Mouse (Mus musculus) activated CD4-positive, CD25-positive, alpha-beta regulatory T cell, adult 4 months (primary cell): ENCODE measurements around the gene Rala. TPM values are rescaled to one million over a fixed set of nuclear protein-coding genes. Genes with fewer than 3 reads are reported as not detected.
"Not testable (repeated sequence)": the region's sequence is repeated elsewhere in the genome, so short reads cannot be mapped to it uniquely, and the experiment has no call there.

Experiments used
- ATAC-seq: one replicate; pipeline ENCODE4 v1.8.0; 2017
- polyA plus RNA-seq, 2 experiments: library from polyadenylated mRNA; unstranded; fragments of 100-300 nt; shearing (Covaris generic); gene quantifications; one replicate each; pipeline ENCODE4 v1.2.1; 2017

Gene Rala
- polyA plus RNA-seq = 1 to 10 TPM; 3.7 to 5.1 TPM

DNA sequence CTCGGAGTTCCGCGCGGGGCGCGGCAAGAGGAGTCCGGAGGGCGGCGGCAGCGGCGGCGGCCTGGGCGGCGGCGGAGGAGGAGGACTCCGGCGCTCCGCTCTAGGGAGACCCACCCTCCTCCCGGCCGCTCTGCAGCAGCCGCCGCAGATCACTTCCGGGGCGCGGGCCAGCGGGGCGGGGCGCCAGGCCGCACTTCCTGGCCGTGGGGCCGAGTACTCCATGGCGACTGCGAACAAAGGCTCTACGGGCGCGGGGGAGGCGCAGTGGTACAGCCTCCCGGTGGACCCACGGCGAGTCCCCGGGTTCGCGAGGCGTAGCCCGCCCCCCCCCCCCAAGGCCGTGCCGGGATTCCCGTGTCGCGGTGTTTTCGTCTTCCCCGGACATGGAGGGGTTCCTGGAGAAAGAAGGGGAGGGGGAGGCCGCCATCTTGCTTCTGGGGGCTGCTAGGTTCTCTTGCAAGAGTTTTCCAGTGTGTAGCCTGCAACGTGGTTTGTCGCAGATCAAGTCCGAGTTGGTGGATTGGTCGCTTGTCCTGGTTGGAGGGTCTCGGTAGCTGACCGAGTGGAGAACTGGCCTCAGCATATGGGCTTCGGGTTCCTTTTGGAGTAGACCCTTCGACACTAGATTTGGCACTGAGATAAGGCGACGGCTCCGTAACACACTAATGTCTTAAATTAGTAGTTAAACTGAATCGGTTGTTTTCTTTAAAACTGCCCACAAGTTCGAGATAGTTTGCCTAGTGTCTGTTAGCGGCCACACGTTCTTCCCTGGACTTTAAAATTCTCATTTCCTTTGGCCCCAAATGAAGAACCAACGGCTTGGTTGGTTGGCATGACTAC lies at the start of gene Rala:
TSS of gene Rala (minus strand) at position 162 of the 840 bp plus-strand sequence.
- ATAC-seq = peak; percentile 98

- no peak for ATAC-seq
Measured at GRCm38 (mm10) chr13:17993515-17993847, 49.4 kb upstream of the Rala start.

DNA sequence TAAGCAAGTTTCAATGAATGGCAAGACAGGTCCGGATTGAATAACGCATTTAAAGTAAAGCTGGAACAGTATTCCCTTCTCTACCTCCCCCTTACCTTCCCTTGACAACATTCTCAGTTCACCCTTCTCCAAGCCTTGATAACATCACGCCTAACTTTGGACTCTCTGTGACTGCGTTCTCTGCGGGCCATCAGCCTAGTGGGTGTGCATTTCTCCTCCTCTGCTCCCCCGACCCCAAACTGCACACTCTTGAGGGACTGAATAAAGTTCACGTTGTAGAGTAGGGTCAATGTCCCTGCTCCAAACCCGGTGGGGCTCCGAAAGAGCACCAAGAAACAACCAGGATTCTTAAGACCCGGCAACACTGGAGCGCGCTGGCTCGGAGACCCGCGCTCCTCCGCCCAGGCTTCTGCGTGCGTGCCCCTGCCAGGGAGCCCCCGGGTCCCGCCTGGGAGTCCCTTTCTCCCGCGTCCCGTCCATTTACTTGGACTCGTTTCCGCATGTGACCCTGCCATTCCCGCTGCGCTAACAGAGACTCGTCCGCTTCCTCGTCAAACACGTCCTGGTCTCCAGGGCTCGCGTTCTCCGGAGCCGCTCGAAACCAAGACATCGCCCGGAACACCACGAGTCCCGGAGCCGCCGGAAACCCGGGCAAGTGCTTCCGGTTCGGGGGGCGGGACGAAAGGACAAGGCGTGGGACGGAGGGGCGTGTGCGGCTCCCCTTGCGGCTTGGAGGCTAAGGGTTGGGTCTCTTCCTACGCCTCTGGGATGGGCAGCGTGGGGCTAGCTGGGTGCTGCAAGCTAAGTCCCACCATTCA lies 48.9 kb upstream of the Rala start, which contains the start of gene Yae1d1:
TSS of gene Yae1d1 (minus strand) at position 653 of the 818 bp plus-strand sequence.
- ATAC-seq = peak; percentile 95

GRCm38 (mm10) chr13:17992009-17992408 lies 48.0 kb upstream of the Rala start:
- no peak for ATAC-seq

DNA sequence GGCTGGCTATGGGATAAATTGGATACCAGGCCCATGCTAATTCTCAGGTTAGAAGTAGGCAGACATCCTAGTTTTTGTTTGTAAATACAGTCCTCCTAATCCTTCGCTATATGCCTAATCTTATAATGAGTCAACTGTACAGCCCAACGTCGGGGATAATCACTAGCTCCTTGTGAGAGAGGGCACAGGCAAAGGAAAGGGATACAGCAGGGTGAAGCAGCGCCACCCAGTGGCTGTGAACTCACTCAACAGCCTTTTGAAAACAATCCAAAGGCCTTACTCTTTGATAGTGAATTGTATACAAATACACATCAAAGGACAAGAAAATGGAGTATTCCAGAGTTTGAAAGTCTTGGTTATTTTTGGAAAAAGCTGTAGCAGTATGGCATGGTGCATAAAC lies 39.2 kb upstream of the Rala start:
- ATAC-seq = no peak

DNA sequence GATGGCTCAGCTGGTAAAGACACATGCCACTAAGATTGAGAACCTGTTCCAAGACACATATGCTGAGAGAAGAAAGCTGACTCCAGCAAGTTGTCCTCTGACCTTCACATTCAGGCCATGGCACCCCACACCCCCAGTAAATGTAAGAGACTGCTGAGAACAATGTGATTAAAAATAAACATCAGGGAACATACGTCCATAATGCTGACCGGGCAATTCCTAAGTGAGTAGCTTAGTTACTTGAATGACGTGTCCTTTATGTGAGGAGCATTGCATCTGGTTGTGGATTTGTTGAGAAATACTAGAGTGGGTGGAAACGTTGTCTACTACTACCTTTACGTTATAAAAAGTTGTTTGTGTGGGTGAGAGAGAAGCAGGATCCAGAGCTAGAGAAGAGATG lies 38.6 kb upstream of the Rala start:
- no peak for ATAC-seq

DNA sequence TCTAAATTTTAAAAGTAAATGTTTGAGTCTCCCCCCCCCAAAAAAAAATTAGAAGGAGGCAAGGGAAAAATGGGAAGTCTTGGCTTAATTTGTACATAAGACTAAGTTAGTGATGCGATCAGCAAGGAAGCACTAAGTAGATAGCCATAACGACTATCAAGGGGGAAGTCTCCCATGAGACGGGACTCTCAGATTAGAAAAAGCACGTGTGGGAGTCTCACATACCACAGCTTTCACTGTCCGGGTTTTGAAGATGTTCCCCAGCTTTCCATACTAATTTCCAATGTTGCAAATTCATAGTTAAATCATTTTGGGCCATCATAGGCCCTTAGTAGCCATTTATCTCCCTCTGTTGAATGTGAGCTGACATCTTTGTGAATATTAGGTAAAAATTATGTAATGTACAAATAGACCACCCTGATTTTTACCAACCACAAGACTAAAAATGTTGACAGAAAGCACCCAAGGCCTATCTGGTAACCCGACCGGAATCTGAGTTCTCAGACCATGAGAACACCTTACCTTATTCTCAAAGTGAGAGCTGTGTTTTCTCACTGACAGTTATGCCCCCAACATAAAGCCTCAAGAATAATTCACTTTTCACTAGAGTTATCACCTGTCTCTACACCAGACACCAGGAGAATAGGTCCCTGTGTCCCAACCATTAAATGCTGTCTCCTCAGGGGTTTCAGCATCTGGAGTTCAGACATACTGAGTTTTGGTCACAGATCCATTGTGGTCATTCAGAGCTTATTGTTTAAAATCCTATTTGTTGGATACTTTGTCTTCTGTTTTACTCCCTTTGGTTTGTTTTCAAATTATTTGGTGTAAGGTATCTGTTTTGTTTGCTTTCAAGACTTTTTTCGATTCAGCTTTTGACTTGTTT lies 33.1 kb upstream of the Rala start:
- no peak for ATAC-seq

GRCm38 (mm10) chr13:17975891-17976290 lies 31.9 kb upstream of the Rala start:
- ATAC-seq = peak; percentile 99

GRCm38 (mm10) chr13:17975457-17975856 lies 31.4 kb upstream of the Rala start:
- no peak for ATAC-seq

DNA sequence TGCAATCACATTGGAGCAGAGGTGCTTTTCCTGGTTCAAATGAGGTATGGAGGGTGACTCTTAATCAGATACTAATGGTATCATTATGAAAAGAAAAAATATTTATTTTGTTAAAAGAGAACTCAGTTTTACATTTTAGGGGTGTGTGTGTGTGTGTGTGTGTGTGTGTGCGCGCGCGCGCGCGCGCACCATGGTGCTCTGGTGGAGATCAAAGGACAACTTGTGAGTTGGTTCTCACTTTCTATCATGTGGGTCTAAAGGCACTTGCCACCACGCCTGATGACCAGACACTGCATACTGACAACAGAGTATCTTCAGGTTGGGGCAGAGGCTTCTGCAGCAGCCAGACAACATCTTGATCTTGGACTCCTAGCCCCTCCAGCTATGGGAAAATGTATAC lies 30.7 kb upstream of the Rala start:
- ATAC-seq = no peak

DNA sequence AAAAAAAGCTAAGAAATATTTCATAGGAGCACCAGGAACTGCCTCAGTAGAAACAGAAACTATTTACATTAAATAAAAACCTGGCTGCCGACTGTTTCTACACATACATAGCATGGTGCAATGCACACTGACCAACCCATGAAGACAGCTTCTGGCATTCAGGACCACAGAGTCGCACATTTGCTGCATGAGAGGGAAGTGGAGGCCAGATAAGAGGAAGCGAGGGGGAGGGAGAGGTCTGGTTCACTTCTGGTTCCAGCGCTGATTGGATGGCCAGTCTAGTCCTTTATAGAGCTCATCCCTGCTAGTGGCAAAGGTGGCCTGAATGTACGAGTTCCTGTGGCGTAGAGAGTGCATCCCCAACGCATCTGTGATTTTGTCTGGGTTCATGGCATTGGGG lies 16.6 kb upstream of the Rala start:
- no peak for ATAC-seq

- no peak for ATAC-seq
Measured at GRCm38 (mm10) chr13:17954282-17954681, 10.2 kb upstream of the Rala start.

DNA sequence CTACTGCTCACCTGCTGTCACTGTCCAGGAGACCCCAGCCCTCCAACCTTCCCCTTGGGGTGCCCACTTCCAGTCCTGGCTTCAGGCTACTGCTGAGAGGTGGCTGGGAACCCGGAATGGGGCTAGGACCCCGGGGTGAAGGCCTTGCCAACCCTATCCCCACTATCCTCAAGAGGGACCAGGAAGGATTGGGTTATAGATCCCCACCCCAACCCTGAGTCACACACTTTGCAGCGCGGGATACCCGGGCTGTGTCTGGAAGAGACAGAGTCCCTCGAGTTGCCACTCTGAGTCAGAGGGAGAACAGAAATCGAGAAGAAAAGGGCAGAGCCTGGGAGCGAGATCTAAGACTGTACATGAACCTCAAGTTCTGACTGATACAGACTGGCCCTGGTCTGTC lies 6.5 kb upstream of the Rala start:
- not testable (repeated sequence) for ATAC-seq

- no peak for ATAC-seq
Measured at GRCm38 (mm10) chr13:17949555-17949954, 5.5 kb upstream of the Rala start.

- peak; percentile 60 for ATAC-seq
Measured at GRCm38 (mm10) chr13:17943306-17944077, 547 bp downstream of the Rala start.

- no peak for ATAC-seq
Measured at GRCm38 (mm10) chr13:17942338-17942737, 1.7 kb downstream of the Rala start.

DNA sequence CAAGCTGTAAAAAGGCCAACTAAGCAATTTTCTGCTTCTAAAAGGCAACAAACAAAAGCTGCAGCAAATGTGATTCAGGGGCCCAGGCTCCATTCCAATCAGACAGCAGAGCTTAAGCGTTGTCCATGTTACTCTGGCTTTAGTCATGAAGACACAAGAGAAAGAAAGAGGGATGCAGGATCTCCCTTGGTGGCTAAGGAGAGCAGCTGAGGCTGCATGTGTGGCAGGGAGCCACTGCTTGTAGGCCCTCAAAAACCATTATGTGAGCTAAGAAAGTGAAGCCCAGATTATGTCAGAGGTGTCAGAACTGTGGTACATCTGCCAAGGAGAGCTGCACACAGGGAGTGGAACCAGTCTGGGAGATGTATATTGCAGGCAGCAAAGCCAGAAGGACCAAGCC lies 36.7 kb downstream of the Rala start:
- ATAC-seq = no peak

DNA sequence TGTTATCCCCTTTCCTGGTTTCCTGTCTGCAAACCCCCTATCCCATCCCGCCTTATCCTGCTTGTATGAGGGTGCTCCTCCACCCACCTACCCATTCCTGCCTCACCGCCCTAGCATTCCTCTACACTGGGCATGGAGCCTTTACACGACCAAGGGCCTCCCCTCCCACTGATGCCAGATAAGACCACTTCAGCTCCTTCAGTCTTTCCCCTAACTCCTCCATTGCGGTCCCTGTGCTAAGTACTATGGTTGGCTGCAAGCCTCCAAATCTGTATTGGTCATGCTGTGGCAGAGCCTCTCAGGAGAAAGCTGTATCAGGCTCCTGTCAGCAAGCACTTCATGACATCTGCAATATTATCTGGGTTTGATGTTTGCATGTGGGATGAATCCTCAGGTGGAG lies 42.6 kb downstream of the Rala start:
- no peak for ATAC-seq

- no peak for ATAC-seq
Measured at GRCm38 (mm10) chr13:17900641-17901040, 43.4 kb downstream of the Rala start.

- ATAC-seq = no peak
Measured at GRCm38 (mm10) chr13:17897040-17897439, 47.0 kb downstream of the Rala start.

DNA sequence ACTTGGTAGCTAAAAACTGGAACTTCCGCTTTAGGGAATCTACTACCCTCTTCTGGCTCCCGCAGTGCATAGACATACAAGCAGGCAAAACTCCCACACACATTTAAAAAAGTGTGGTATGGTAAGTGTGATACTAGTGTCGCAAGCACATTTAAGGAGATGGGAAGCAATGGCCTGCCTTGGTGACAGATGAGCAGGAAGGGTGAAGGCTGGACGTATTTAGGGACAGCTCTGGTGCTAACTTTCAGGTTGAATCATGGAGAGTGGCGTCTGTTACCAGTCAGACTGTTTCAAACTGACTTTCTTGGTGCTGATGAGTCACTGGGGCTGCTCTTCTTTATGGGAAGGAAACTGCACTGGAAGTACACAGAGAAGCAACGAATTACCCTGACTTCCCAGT lies 52.5 kb downstream of the Rala start:
- ATAC-seq = no peak

DNA sequence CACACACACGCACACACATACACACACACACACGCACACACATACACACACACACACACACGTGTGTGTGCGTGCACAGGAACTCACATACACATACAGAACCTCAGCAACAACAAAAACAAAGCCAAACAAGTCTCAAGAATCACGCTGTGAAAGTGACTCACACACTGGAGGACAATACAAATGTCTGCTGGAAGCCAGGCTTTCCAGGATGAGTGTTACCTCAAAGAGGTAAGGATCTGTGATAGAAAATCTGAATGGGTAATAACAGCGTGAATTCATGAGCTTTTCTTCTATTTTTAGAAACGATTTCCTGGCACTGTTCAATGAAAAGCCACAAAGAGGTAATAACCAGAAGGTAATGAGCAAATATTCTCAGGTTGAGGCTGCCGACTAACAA lies 59.8 kb downstream of the Rala start:
- ATAC-seq = no peak
